Mouse (Mus musculus): ENCODE data around the gene Pgls. TPM values are rescaled to one million over a fixed set of nuclear protein-coding genes. Genes with fewer than 3 reads are reported as not detected.

The Pgls gene
- 0.76 TPM for polyA plus RNA-seq (2014; fragmentation: Illumina TruSeq; extraction: RNeasy Lipid Tissue Mini Kit (QIAGEN cat#74804); ENCODE audit: low read depth, low replicate concordance)

DNA sequence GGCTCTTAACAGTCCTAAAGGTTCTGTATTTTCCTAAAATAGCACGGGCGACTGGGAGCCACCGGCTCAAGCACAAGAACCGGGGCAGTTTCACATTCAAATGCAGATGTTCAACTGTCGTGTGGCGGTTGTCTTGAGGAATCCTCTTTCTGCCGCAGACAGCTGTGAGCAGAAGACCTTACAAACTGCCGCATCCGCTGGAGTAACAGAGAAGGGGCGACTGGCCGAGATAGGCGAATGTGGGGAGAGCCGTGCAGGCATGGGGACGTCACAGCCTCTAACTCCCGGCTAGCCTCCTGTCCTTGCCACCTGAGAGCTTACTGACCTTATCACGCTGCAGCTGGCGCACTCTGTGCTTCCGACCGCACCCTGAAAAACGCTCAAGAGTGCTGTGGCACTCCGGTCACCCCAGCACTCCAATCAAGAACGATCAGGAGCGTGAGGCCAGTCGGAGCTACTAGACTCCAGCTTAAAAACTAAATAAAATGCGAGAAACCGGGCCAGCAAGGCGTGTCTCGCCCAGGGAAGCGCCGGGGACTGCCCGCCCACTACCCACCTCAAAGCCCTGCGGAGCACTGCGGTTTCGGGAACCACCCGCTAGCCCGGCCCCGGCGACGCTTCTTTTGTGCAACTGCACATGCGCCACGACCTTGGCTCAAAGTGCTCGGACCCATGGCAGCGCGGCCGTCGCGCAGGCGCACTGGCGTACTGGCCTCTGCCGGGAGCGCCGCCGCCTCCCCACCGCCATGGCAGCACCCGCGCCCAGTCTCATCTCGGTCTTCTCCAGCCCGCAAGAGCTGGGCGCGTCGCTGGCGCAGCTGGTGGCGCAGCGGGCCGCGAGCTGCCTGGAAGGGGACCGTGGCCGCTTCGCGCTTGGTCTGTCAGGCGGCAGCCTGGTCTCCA is at the start of gene Pgls:
Gene Pgls (plus strand): TSS at position 706 of the 903 bp plus-strand sequence.

DNA sequence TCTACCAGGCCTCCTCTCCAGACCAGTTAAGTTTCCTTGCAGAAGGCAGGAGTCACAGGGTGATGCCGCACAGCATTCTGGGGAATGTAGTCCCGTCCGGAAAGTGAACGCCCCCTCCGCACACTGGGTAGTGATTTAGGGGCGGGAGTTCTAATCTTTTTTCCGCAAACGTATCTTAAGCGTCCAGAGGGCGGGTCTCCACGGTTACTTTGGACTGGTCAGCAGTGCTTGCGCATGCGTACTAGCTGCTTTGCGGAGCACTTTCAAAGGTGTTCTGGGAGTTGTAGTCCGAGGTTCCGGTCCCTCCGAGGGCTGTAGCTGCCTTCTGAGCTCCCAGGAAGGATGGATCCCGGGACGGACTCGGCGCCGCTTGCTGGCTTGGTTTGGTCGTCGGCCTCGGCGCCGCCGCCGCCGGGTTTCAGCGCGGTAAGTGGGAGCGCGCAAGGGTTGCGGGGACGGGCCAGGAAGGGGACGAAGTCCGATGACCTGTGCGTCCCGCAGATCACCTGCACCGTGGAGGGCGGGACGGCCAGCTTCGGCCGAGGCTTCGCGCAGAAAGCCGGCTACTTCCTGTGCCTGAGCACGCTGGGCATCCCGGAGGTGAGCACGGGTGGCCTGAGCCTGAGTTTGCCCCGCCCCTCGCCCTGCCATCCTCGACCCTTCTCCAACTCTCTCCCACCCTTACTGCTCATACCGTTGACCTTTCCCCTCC is 49.2 kb upstream of the Pgls start, which contains the start of gene Mvb12a:
Gene Mvb12a (plus strand): TSS at position 291 of the 712 bp plus-strand sequence.

DNA sequence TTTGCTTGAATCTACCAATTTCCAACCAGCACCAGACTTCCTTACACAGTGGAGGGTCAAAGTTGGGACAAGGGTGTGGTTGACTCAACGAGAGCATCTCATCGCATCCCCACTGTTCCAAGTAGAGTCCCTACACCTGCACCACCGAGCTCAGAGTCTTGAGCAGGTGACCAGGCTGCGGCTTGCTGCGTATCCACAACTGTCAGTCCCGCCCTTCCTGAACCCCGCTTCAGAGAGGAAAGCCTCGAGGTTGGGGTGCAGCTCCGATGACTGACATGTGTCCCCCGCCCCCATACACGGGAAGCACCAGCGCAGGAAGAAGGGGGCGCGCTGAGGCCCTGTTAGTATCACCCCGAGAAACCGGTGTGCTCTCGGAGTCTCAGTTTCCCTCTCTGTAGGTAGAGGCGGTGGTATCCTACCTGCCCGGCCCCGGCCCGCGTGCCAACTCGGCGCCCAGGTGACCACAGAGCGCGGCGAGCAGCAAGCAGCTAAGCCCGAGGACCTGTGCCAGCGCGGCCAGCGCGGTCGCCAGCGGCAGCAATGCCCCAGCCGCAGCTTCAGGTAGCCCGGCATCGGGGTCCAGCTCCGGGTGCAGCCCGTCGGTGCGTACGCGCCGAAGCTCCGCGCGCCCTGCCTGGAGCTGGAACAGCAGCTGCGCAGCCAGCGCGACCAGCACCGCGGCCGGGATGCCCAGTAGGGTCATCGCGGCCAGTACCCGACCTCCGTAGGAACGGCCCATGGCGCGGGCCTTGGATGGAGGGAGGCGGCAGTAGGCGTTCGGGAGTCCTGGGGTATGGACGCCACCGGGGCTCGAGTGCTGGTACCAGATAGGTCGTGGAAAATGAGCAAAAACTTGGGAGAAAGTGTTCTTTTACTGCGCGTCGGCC is 33.7 kb upstream of the Pgls start, which contains the start of gene Tmem221:
Gene Tmem221 (minus strand): TSS at position 801 of the 887 bp plus-strand sequence.

DNA sequence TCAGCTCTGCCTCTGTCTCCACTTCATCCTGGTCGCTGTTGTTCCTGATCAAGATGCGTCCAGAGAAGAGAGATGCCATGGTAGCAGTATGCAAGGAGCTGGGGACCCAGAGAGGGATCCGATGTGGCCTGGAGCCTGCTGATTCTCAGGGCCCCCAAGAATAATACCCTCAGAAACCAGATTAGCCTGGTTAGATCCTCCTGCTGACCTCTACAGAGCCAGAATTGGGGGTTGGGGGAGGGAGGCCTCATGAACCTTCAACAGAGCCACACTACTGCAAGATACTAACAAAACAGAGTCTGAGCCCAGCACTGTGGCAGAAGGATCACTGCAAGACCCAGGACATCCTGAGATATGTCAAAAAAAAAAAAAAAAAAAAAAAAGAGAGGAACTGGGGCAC is 25.5 kb upstream of the Pgls start, which contains the start of gene Nxnl1:
Gene Nxnl1 (minus strand): TSS at position 101 of the 400 bp plus-strand sequence.

DNA sequence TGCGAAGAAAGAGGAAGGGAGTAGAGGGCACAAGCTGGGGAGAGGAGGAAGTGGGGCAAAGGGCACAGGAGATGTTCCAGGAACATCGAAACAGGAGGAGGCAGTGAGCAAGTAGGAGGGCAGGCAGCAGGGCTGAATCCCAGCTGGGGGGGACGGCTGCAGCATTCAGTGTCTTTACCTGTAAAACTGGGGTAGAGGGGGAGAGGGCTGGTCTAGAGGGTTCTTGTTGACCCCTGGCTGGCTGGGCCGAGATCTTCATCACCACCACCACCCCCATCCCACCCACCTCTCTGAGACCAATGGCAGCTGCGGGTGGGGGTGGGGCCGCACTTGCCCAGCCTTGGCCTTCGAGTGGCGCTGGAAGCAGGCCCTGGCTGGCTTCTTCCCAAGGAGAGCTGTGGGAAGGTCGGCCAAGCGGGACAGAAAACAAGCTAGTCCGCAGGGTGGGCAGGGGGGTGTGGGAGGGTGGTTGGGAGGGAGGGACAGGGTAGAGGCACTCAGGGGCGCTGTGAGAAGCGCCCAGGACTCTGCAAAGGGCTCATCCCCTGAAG is 23.5 kb upstream of the Pgls start, which contains the start of gene Slc27a1:
Gene Slc27a1 (plus strand): TSS at position 496 of the 551 bp plus-strand sequence.

DNA sequence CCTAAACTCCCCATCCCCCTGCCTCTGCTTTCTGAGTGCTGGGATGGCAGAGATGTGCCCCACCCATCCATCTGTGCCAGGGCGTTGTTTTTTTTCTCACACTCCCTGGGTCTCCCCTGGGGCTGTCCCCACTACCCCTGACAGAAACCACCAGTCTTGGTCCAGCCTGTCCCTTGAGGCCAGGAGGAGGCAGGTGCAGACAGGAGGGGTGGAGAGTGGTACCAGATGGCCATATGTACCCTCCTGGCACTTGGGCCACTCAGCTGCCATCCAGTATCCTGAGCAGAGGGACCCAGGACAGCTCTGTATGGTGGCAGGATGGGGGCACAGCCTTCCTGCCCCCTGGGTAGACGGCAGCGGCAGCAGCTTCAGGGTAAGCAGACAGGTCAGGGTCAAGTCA is 5.5 kb downstream of the Pgls start, which contains the start of gene Fam129c:
Gene Fam129c (plus strand): TSS at position 198 of the 400 bp plus-strand sequence.

DNA sequence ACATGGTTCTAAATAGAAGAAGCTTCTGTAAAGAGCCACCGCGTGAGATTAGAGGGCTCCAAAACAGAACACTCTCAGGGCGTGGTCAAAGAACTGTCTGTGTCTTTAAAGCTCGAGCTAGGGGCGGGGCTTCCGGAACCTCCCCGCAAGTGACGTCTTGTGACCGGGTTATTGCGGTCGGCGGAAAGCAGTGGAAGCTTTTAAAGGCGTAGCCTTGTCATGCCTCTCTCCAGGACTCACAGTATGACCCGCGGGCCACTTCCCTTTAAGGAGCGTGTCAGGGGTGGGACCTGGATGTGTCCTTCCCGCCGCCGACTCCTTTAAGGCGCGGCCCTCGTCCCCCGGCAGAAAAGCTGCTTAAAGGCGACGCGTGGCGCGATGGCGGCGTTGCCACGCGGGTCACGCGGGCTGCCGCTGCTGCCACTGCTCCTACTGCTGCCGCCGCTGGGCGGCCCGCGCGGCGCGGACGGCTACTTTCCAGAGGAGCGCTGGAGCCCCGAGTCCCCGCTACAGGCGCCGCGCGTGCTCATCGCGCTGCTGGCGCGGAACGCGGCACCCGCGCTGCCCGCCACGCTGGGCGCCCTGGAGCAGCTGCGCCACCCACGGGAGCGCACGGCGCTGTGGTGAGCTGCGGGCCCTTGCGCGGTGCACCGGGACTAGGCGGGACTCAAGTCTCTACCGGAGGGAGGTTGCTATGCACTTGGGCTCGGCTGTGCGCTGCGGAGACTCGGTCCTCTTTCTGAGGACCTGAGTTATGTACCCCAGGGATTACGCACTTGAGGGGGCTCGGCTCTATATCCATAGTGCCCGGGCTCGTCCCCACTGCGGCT is 19.1 kb downstream of the Pgls start, which contains the start of gene Colgalt1:
Gene Colgalt1 (plus strand): TSS at position 177 of the 830 bp plus-strand sequence.

Other genes starting within 250 kb of the Pgls start
- 3.3 TPM for gene Use1, start 225.3 kb upstream of the Pgls start, polyA plus RNA-seq (2014; fragmentation: Illumina TruSeq; extraction: RNeasy Lipid Tissue Mini Kit (QIAGEN cat#74804); ENCODE audit: low read depth, low replicate concordance)
- 4.4 TPM for gene Ocel1, start 220.9 kb upstream of the Pgls start, polyA plus RNA-seq (2014; fragmentation: Illumina TruSeq; extraction: RNeasy Lipid Tissue Mini Kit (QIAGEN cat#74804); ENCODE audit: low read depth, low replicate concordance)
- 3.3 TPM for gene Nr2f6, start 210.2 kb upstream of the Pgls start, polyA plus RNA-seq (2014; fragmentation: Illumina TruSeq; extraction: RNeasy Lipid Tissue Mini Kit (QIAGEN cat#74804); ENCODE audit: low read depth, low replicate concordance)
- 1.1 TPM for gene Ushbp1, start 196.4 kb upstream of the Pgls start, polyA plus RNA-seq (2014; fragmentation: Illumina TruSeq; extraction: RNeasy Lipid Tissue Mini Kit (QIAGEN cat#74804); ENCODE audit: low read depth, low replicate concordance)
- 9.8 TPM for gene Babam1, start 195.3 kb upstream of the Pgls start, polyA plus RNA-seq (2014; fragmentation: Illumina TruSeq; extraction: RNeasy Lipid Tissue Mini Kit (QIAGEN cat#74804); ENCODE audit: low read depth, low replicate concordance)
- 1.8 TPM for gene Ankle1, start 186.2 kb upstream of the Pgls start, polyA plus RNA-seq (2014; fragmentation: Illumina TruSeq; extraction: RNeasy Lipid Tissue Mini Kit (QIAGEN cat#74804); ENCODE audit: low read depth, low replicate concordance)
- 0.32 TPM for gene Abhd8, start 128.5 kb upstream of the Pgls start, polyA plus RNA-seq (2014; fragmentation: Illumina TruSeq; extraction: RNeasy Lipid Tissue Mini Kit (QIAGEN cat#74804); ENCODE audit: low read depth, low replicate concordance)
- 8.3 TPM for gene Mrpl34, start 127.2 kb upstream of the Pgls start, polyA plus RNA-seq (2014; fragmentation: Illumina TruSeq; extraction: RNeasy Lipid Tissue Mini Kit (QIAGEN cat#74804); ENCODE audit: low read depth, low replicate concordance)
- gene Dda1, start 123.0 kb upstream of the Pgls start, polyA plus RNA-seq (2014; fragmentation: Illumina TruSeq; extraction: RNeasy Lipid Tissue Mini Kit (QIAGEN cat#74804); ENCODE audit: low read depth, low replicate concordance): 2.8 TPM
- gene Ano8, start 106.2 kb upstream of the Pgls start, polyA plus RNA-seq (2014; fragmentation: Illumina TruSeq; extraction: RNeasy Lipid Tissue Mini Kit (QIAGEN cat#74804); ENCODE audit: low read depth, low replicate concordance): 2.6 TPM
- gene Gtpbp3, start 104.1 kb upstream of the Pgls start, polyA plus RNA-seq (2014; fragmentation: Illumina TruSeq; extraction: RNeasy Lipid Tissue Mini Kit (QIAGEN cat#74804); ENCODE audit: low read depth, low replicate concordance): 2.2 TPM
- gene Plvap, start 80.4 kb upstream of the Pgls start, polyA plus RNA-seq (2014; fragmentation: Illumina TruSeq; extraction: RNeasy Lipid Tissue Mini Kit (QIAGEN cat#74804); ENCODE audit: low read depth, low replicate concordance): 2.2 TPM
- gene Ccdc194, start 66.5 kb upstream of the Pgls start, polyA plus RNA-seq (2014; fragmentation: Illumina TruSeq; extraction: RNeasy Lipid Tissue Mini Kit (QIAGEN cat#74804); ENCODE audit: low read depth, low replicate concordance): not detected
- gene Bst2, start 54.7 kb upstream of the Pgls start, polyA plus RNA-seq (2014; fragmentation: Illumina TruSeq; extraction: RNeasy Lipid Tissue Mini Kit (QIAGEN cat#74804); ENCODE audit: low read depth, low replicate concordance): 1.5 TPM
- 3.3 TPM for gene Mvb12a, start 49.3 kb upstream of the Pgls start, polyA plus RNA-seq (2014; fragmentation: Illumina TruSeq; extraction: RNeasy Lipid Tissue Mini Kit (QIAGEN cat#74804); ENCODE audit: low read depth, low replicate concordance)
- gene Tmem221, start 33.3 kb upstream of the Pgls start, polyA plus RNA-seq (2014; fragmentation: Illumina TruSeq; extraction: RNeasy Lipid Tissue Mini Kit (QIAGEN cat#74804); ENCODE audit: low read depth, low replicate concordance): not detected
- not detected for gene Nxnl1, start 25.6 kb upstream of the Pgls start, polyA plus RNA-seq (2014; fragmentation: Illumina TruSeq; extraction: RNeasy Lipid Tissue Mini Kit (QIAGEN cat#74804); ENCODE audit: low read depth, low replicate concordance)
- 2.5 TPM for gene Slc27a1, start 23.3 kb upstream of the Pgls start, polyA plus RNA-seq (2014; fragmentation: Illumina TruSeq; extraction: RNeasy Lipid Tissue Mini Kit (QIAGEN cat#74804); ENCODE audit: low read depth, low replicate concordance)
- 1.0 TPM for gene Fam129c, start 5.5 kb downstream of the Pgls start, polyA plus RNA-seq (2014; fragmentation: Illumina TruSeq; extraction: RNeasy Lipid Tissue Mini Kit (QIAGEN cat#74804); ENCODE audit: low read depth, low replicate concordance)
- 44.9 TPM for gene Colgalt1, start 18.8 kb downstream of the Pgls start, polyA plus RNA-seq (2014; fragmentation: Illumina TruSeq; extraction: RNeasy Lipid Tissue Mini Kit (QIAGEN cat#74804); ENCODE audit: low read depth, low replicate concordance)
- gene Unc13a, start 79.6 kb downstream of the Pgls start, polyA plus RNA-seq (2014; fragmentation: Illumina TruSeq; extraction: RNeasy Lipid Tissue Mini Kit (QIAGEN cat#74804); ENCODE audit: low read depth, low replicate concordance): 0.35 TPM
- not detected for gene Jak3, start 84.1 kb downstream of the Pgls start, polyA plus RNA-seq (2014; fragmentation: Illumina TruSeq; extraction: RNeasy Lipid Tissue Mini Kit (QIAGEN cat#74804); ENCODE audit: low read depth, low replicate concordance)
- not detected for gene Insl3, start 97.0 kb downstream of the Pgls start, polyA plus RNA-seq (2014; fragmentation: Illumina TruSeq; extraction: RNeasy Lipid Tissue Mini Kit (QIAGEN cat#74804); ENCODE audit: low read depth, low replicate concordance)
- 169 TPM for gene B3gnt3, start 109.6 kb downstream of the Pgls start, polyA plus RNA-seq (2014; fragmentation: Illumina TruSeq; extraction: RNeasy Lipid Tissue Mini Kit (QIAGEN cat#74804); ENCODE audit: low read depth, low replicate concordance)
- 0.38 TPM for gene Fcho1, start 133.5 kb downstream of the Pgls start, polyA plus RNA-seq (2014; fragmentation: Illumina TruSeq; extraction: RNeasy Lipid Tissue Mini Kit (QIAGEN cat#74804); ENCODE audit: low read depth, low replicate concordance)